Mouse (Mus musculus): ENCODE data around the gene Tnrc6b. TPM values are rescaled to one million over a fixed set of nuclear protein-coding genes. Genes with fewer than 3 reads are reported as not detected.

The Tnrc6b gene
- total and polyA plus RNA-seq, 2 experiments = 7.3 to 18.2 TPM

DNA sequence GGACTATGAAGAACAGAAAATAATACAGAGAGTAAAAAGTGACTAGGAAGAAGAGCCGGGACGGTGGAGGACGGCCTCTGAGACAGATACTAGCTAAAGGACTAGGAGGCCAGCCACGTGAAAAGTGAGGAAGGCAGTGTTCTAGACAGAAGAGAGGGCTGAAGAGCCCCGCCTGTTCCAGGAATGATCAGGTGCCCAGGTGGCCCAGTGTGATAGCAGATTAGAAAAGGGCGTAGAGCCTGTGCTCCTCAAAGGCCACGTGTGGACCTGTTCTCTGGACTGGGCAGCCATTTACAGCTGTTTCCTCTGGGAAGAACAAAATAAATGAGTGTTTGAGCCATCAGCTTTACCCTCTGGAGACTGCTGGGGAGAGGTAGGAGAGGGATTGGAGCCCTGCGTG lies 49.8 kb downstream of the Tnrc6b start:
- Histone ChIP-seq H3K27ac (replicated peaks; ENCODE audit: insufficient read depth, low read depth, low read length) (no peak overlapping the region), H3K4me3 (ENCODE audit: insufficient read depth, low read depth, low read length) (no peak overlapping the region), H3K36me3 (ENCODE audit: control insufficient read depth, insufficient read depth, low read length) (peaks cover 6% of the 10 kb centered on the region), H3K9ac (ENCODE audit: low read depth, low read length) (no peak overlapping the region), H3K4me1 (ENCODE audit: control insufficient read depth, insufficient read depth, low read length) (peaks cover 2% of the 10 kb centered on the region; the same call in 1 of the 2 replicates), H3K27me3 (ENCODE audit: control insufficient read depth, insufficient read depth, low read length) (no peaks in the 10 kb centered on the region), H3K79me2 (ENCODE audit: control insufficient read depth, insufficient read depth, low read length) (peaks cover 8% of the 10 kb centered on the region; the same call in 1 of the 2 replicates)
- TF ChIP-seq POLR2A (IDR thresholded peaks at IDR 0.05; ENCODE audit: extremely low read depth, insufficient read depth, low read length) (no peak), CTCF (IDR thresholded peaks at IDR 0.05; ENCODE audit: low read depth, low read length) (no peak)
- no peak for DNase-seq (ENCODE audit: extremely low read depth, low read depth, low spot score)
- WGBS = 87% methylated on average over 8 of the region's 8 CpGs

GRCm38 (mm10) chr15:80762621-80763020 lies 51.5 kb downstream of the Tnrc6b start:
- H3K27ac ChIP-seq (replicated peaks; ENCODE audit: insufficient read depth, low read depth, low read length) = no peak overlapping the region

DNA sequence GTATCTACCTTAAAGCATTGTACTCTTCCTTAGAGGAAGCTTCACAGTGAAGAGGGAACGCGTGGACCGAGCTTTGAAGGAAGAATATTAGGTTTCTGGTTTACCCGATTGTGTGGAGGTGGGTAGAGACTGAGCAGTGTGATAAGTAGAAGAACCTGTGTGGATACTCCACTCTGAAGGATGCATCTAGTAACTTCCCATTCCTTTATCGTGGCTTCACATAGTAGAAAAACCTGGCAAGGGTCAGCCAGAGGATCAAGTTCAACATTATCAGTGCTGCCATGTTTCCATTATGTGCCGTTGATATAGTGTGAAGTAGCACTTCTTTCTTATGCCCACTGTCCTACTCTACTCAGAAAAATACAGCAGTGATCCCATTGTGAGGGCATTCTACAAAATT lies 53.6 kb downstream of the Tnrc6b start:
- WGBS = 96% methylated on average over 6 of the region's 6 CpGs
- Histone ChIP-seq H3K27me3 (ENCODE audit: control insufficient read depth, insufficient read depth, low read length) (no peaks in the 10 kb centered on the region), H3K9ac (ENCODE audit: low read depth, low read length) (no peak overlapping the region), H3K4me1 (ENCODE audit: control insufficient read depth, insufficient read depth, low read length) (peaks cover 2% of the 10 kb centered on the region; the same call in 1 of the 2 replicates), H3K36me3 (ENCODE audit: control insufficient read depth, insufficient read depth, low read length) (no peaks in the 10 kb centered on the region; the same call in none of the 2 replicates), H3K4me3 (ENCODE audit: insufficient read depth, low read depth, low read length) (no peak overlapping the region), H3K79me2 (ENCODE audit: control insufficient read depth, insufficient read depth, low read length) (peaks cover 8% of the 10 kb centered on the region; the same call in 1 of the 2 replicates), H3K27ac (replicated peaks; ENCODE audit: insufficient read depth, low read depth, low read length) (no peak overlapping the region)
- TF ChIP-seq POLR2A (IDR thresholded peaks at IDR 0.05; ENCODE audit: extremely low read depth, insufficient read depth, low read length) (no peak), CTCF (IDR thresholded peaks at IDR 0.05; ENCODE audit: low read depth, low read length) (no peak)
- no peak for DNase-seq (ENCODE audit: extremely low read depth, low read depth, low spot score)

More at GRCm38 (mm10) chr15:80762621-80763020, 51.5 kb downstream of the Tnrc6b start:
- 88% methylated on average over 4 of the region's 4 CpGs for WGBS
- H3K9ac ChIP-seq (ENCODE audit: low read depth, low read length) = no peak overlapping the region
- H3K79me2 ChIP-seq (ENCODE audit: control insufficient read depth, insufficient read depth, low read length) = peaks cover 6% of the 10 kb centered on the region; the same call in 1 of the 2 replicates
- H3K4me3 ChIP-seq (ENCODE audit: insufficient read depth, low read depth, low read length) = no peak overlapping the region
- H3K4me1 ChIP-seq (ENCODE audit: control insufficient read depth, insufficient read depth, low read length) = peaks cover 2% of the 10 kb centered on the region; the same call in 1 of the 2 replicates
- no peak for DNase-seq (ENCODE audit: extremely low read depth, low read depth, low spot score)
- peaks cover 6% of the 10 kb centered on the region for H3K36me3 ChIP-seq (ENCODE audit: control insufficient read depth, insufficient read depth, low read length)
- TF ChIP-seq CTCF (IDR thresholded peaks at IDR 0.05; ENCODE audit: low read depth, low read length) = no peak
- no peak for TF ChIP-seq POLR2A (IDR thresholded peaks at IDR 0.05; ENCODE audit: extremely low read depth, insufficient read depth, low read length)
- no peaks in the 10 kb centered on the region for H3K27me3 ChIP-seq (ENCODE audit: control insufficient read depth, insufficient read depth, low read length)

DNA sequence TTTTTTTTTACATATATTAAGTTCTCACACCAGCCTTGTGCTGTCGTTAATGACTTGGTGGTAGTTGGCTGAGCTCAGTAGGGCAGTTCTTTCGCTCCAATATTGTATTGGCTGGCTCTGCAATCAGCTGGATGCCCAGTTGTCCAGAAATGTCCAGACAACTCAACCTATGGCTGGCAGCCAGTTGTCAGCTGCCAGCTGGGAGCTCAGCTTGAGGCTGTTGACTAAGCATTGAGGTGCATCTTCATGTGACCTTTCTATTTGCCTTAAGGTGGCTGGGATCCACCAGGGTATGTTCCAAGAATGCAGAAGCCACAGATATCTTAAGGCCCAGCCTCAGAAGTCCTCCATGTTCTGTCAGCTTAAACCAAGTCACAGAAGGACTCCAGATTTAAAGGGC lies 54.3 kb downstream of the Tnrc6b start:
- H3K36me3 ChIP-seq (ENCODE audit: control insufficient read depth, insufficient read depth, low read length) = no peaks in the 10 kb centered on the region; the same call in none of the 2 replicates
- no peak overlapping the region for H3K9ac ChIP-seq (ENCODE audit: low read depth, low read length)
- no peaks in the 10 kb centered on the region for H3K27me3 ChIP-seq (ENCODE audit: control insufficient read depth, insufficient read depth, low read length)
- peak; percentile 81 for DNase-seq (ENCODE audit: extremely low read depth, low read depth, low spot score)
- no peak overlapping the region for H3K4me3 ChIP-seq (ENCODE audit: insufficient read depth, low read depth, low read length)
- peaks cover 2% of the 10 kb centered on the region; the same call in 1 of the 2 replicates for H3K4me1 ChIP-seq (ENCODE audit: control insufficient read depth, insufficient read depth, low read length)
- WGBS = 17% methylated on average over 2 of the region's 2 CpGs
- no peak for TF ChIP-seq POLR2A (IDR thresholded peaks at IDR 0.05; ENCODE audit: extremely low read depth, insufficient read depth, low read length)
- TF ChIP-seq CTCF (IDR thresholded peaks at IDR 0.05; ENCODE audit: low read depth, low read length) = no peak
- peaks cover 8% of the 10 kb centered on the region; the same call in 1 of the 2 replicates for H3K79me2 ChIP-seq (ENCODE audit: control insufficient read depth, insufficient read depth, low read length)
- H3K27ac ChIP-seq (replicated peaks; ENCODE audit: insufficient read depth, low read depth, low read length) = no peak overlapping the region

DNA sequence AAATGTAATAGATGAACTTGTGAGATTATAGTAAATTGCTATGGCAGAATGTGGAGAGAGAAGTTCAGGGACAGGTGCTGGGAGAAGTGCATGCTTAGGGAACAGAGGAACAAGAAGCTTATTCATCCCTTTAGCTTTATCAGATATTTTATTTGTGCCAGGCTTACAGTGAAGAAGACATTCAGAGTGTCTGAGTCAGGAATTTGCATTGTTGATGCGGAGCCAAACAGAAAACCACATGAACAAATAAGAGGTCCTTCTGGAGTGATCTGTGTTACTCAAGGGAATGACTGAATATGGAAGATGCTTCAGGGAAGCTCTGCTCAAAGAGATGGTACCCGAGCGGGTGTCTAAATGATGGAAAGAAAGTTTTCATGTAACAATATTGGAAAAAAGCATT lies 57.1 kb downstream of the Tnrc6b start:
- H3K27ac ChIP-seq (replicated peaks; ENCODE audit: insufficient read depth, low read depth, low read length) = no peak overlapping the region
- no peak for DNase-seq (ENCODE audit: extremely low read depth, low read depth, low spot score)
- H3K36me3 ChIP-seq (ENCODE audit: control insufficient read depth, insufficient read depth, low read length) = no peaks in the 10 kb centered on the region; the same call in 1 of the 2 replicates
- WGBS = 97% methylated on average over 3 of the region's 3 CpGs
- no peaks in the 10 kb centered on the region for H3K27me3 ChIP-seq (ENCODE audit: control insufficient read depth, insufficient read depth, low read length)
- H3K4me1 ChIP-seq (ENCODE audit: control insufficient read depth, insufficient read depth, low read length) = no peaks in the 10 kb centered on the region; the same call in 1 of the 2 replicates
- peaks cover 8% of the 10 kb centered on the region; the same call in 1 of the 2 replicates for H3K79me2 ChIP-seq (ENCODE audit: control insufficient read depth, insufficient read depth, low read length)
- no peak overlapping the region for H3K4me3 ChIP-seq (ENCODE audit: insufficient read depth, low read depth, low read length)
- TF ChIP-seq POLR2A (IDR thresholded peaks at IDR 0.05; ENCODE audit: extremely low read depth, insufficient read depth, low read length) = no peak
- TF ChIP-seq CTCF (IDR thresholded peaks at IDR 0.05; ENCODE audit: low read depth, low read length) = no peak
- no peak overlapping the region for H3K9ac ChIP-seq (ENCODE audit: low read depth, low read length)

GRCm38 (mm10) chr15:80771926-80772441 lies 60.9 kb downstream of the Tnrc6b start:
- Histone ChIP-seq H3K4me1 (ENCODE audit: control insufficient read depth, insufficient read depth, low read length) (no peaks in the 10 kb centered on the region), H3K27ac (replicated peaks; ENCODE audit: insufficient read depth, low read depth, low read length) (no peak overlapping the region), H3K79me2 (ENCODE audit: control insufficient read depth, insufficient read depth, low read length) (peaks cover 13% of the 10 kb centered on the region), H3K36me3 (ENCODE audit: control insufficient read depth, insufficient read depth, low read length) (no peaks in the 10 kb centered on the region; the same call in 1 of the 2 replicates), H3K4me3 (ENCODE audit: insufficient read depth, low read depth, low read length) (no peak overlapping the region), H3K27me3 (ENCODE audit: control insufficient read depth, insufficient read depth, low read length) (no peaks in the 10 kb centered on the region), H3K9ac (ENCODE audit: low read depth, low read length) (no peak overlapping the region)
- no peak for DNase-seq (ENCODE audit: extremely low read depth, low read depth, low spot score)
- TF ChIP-seq CTCF (IDR thresholded peaks at IDR 0.05; ENCODE audit: low read depth, low read length) (no peak), POLR2A (IDR thresholded peaks at IDR 0.05; ENCODE audit: extremely low read depth, insufficient read depth, low read length) (no peak)
- WGBS = 23% methylated on average over 1 of the region's 1 CpGs
